Mouse (Mus musculus) inflammation-experienced regulatory T-cells, adult 6 months (primary cell): ENCODE data around the gene H3f3a. TPM values are rescaled to one million over a fixed set of nuclear protein-coding genes. Genes with fewer than 3 reads are reported as not detected.

Source experiments
- ATAC-seq: one replicate; pipeline ENCODE4 v1.8.0; 2017
- polyA plus RNA-seq, 3 experiments: library from polyadenylated mRNA; unstranded; fragments of 100-300 nt; shearing (Covaris generic); gene quantifications; one replicate each; pipeline ENCODE4 v1.2.1; 2017

Gene H3f3a
- polyA plus RNA-seq, 3 experiments from 2014 or later: 553 to 843 (median 762) TPM

GRCm38 (mm10) chr1:180781250-180781649 lies 32.5 kb downstream of the H3f3a start:
- no peak for ATAC-seq

GRCm38 (mm10) chr1:180780291-180780690 lies 33.5 kb downstream of the H3f3a start:
- no peak for ATAC-seq

GRCm38 (mm10) chr1:180778941-180779340 lies 34.8 kb downstream of the H3f3a start:
- no peak for ATAC-seq

GRCm38 (mm10) chr1:180778403-180778754 lies 35.4 kb downstream of the H3f3a start:
- no peak for ATAC-seq

- ATAC-seq: peak; percentile 78
Observed at GRCm38 (mm10) chr1:180777660-180778402, 35.9 kb downstream of the H3f3a start.

GRCm38 (mm10) chr1:180777289-180777659 lies 36.5 kb downstream of the H3f3a start:
- ATAC-seq: peak; percentile 52

GRCm38 (mm10) chr1:180776494-180776893 lies 37.2 kb downstream of the H3f3a start:
- ATAC-seq: no peak

GRCm38 (mm10) chr1:180775849-180776493 lies 37.8 kb downstream of the H3f3a start:
- ATAC-seq: no peak

GRCm38 (mm10) chr1:180775317-180775716 lies 38.4 kb downstream of the H3f3a start:
- no peak for ATAC-seq

- ATAC-seq: no peak
Observed at GRCm38 (mm10) chr1:180774664-180775063, 39.1 kb downstream of the H3f3a start.

GRCm38 (mm10) chr1:180772291-180772690 lies 41.5 kb downstream of the H3f3a start:
- ATAC-seq: no peak

GRCm38 (mm10) chr1:180771722-180772121 lies 42.0 kb downstream of the H3f3a start:
- no peak for ATAC-seq

GRCm38 (mm10) chr1:180771306-180771705 lies 42.4 kb downstream of the H3f3a start:
- ATAC-seq: no peak

- peak; percentile 69 for ATAC-seq
Observed at GRCm38 (mm10) chr1:180768334-180769168, 45.2 kb downstream of the H3f3a start.

- peak; percentile 25 for ATAC-seq
Observed at GRCm38 (mm10) chr1:180767541-180768333, 46.0 kb downstream of the H3f3a start.

- peak; percentile 64 for ATAC-seq
Observed at GRCm38 (mm10) chr1:180766557-180766956, 47.2 kb downstream of the H3f3a start.

- ATAC-seq: no peak
Observed at GRCm38 (mm10) chr1:180765393-180765792, 48.4 kb downstream of the H3f3a start.

- peak; percentile 42 for ATAC-seq
Observed at GRCm38 (mm10) chr1:180763828-180764227, 49.9 kb downstream of the H3f3a start.

- no peak for ATAC-seq
Observed at GRCm38 (mm10) chr1:180763307-180763706, 50.4 kb downstream of the H3f3a start.

- no peak for ATAC-seq
Observed at GRCm38 (mm10) chr1:180762679-180763078, 51.1 kb downstream of the H3f3a start.

- ATAC-seq: no peak
Observed at GRCm38 (mm10) chr1:180762180-180762579, 51.6 kb downstream of the H3f3a start.

GRCm38 (mm10) chr1:180757956-180758520 lies 55.7 kb downstream of the H3f3a start:
- ATAC-seq: no peak
